Mouse (Mus musculus): Measurements from ENCODE around the gene Cox11. TPM values are rescaled to one million over a fixed set of nuclear protein-coding genes. Genes with fewer than 3 reads are reported as not detected.

The Cox11 gene
- total RNA-seq, 2 experiments from 2014 or later, result 18.6 to 18.8 TPM

Other genes with a start within 250 kb of the Cox11 start
- 10 to 100 TPM in 1 of 2 experiments, 1 to 10 TPM in 1; 10.0 to 13.7 TPM for gene Hlf, start 247.3 kb upstream of the Cox11 start, total RNA-seq (2021)
- 10 to 100 TPM in 1 of 2 experiments, 1 to 10 TPM in 1; 9.1 to 11.4 TPM for gene Stxbp4, start 89 bp upstream of the Cox11 start, total RNA-seq (2021)
- gene Tom1l1, start 50.2 kb downstream of the Cox11 start, total RNA-seq (2021), result 10 to 100 TPM; 43.9 to 68.2 TPM